Comparison of ENCODE assay signal across 25 mouse cellular contexts in the genomic region with DNA sequence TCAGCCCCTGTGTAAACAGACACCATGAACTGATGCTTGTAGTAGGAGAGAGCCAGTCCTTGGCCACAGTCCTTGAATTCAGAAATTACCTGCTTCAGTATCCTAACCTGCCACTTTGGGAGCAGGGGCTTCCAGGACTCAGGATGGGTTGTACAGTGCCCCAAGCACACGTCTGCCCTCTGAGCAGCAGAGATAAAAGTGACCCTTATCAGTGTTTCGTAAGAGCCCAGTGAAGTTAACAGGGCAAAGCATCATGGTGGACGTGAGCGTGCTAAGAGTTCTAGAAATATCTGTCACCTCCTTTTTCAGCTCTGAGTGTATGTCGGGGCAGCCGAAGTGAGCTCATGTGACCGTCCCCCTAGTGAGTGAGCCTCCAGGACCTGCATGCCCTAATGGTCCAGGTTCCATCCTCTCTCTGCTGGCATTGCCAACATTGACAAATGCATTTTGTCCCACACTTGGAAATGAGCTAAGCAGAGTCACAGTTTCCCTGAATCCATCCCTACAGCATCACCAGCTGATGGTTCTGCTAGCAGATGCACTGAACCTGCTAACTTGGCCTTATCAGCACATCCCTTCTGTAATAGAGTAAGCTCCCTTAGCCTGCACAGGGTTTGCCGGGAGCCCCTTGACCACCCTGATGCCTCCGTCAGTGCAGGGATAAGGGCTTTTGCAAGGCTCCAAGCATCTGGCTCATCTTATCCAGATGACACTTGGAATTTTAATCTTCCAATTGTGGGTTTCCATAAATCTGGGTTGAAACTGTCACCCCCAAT.
A peak's percentile ranks its signal among the peaks of the same experiment; 100 is the strongest.
DNase-seq lines count a peak whose midpoint lies in the region; ATAC-seq and TF ChIP-seq lines count a peak whose summit lies in the region.
"Had no signal": no experiment of that assay in that cellular context is flagged by ENCODE, and none has a peak within 500 bp of the region (broad histone marks: within the 10 kb centered on the region; RNA-seq: fewer than 3 reads in every experiment).

No protein-coding gene starts in this region.

- H3K4me3 ChIP-seq in forebrain, embryonic 10.5 days: no peak overlapping the region
- H3K4me3 ChIP-seq in forebrain, embryonic 12.5 days (replicated peaks): no peak overlapping the region
- no peak overlapping the region for H3K4me3 ChIP-seq in kidney, embryonic 14.5 days (ENCODE audit: low read length)
- no peak overlapping the region for H3K4me3 ChIP-seq in kidney, adult 2 months (ENCODE audit: insufficient read depth, low read depth, low read length)
- H3K4me3 ChIP-seq in liver, postnatal 0 days (ENCODE audit: low read depth, low read length): no peak overlapping the region
- H3K4me3 ChIP-seq: embryonic facial prominence, embryonic 15.5 days; hindbrain, embryonic 15.5 days; left cerebral cortex, adult 2 months; limb, embryonic 10.5 days; neural tube, embryonic 12.5 days had no signal

- ATAC-seq in forebrain, embryonic 12.5 days (ENCODE audit: low FRiP score): no peak
- 0 out of 2 replicates have a peak, but pooled peaks have one; percentile 15 for ATAC-seq in kidney, embryonic 14.5 days (ENCODE audit: low FRiP score, low TSS enrichment)
- peak; percentile 80 for ATAC-seq in liver, postnatal 0 days
- ATAC-seq: activated CD4-positive, CD25-positive, alpha-beta regulatory T cell, adult 4 months; forebrain, embryonic 14.5 days had no signal

- intact Hi-C loops in left cerebral cortex, postnatal 10 days (cut with DNase I): no loop called here

- peak overlapping the region; percentile 71; the same call in 1 of the 2 replicates for H3K27ac ChIP-seq in forebrain, embryonic 10.5 days
- H3K27ac ChIP-seq in forebrain, embryonic 12.5 days: no peak overlapping the region
- H3K27ac ChIP-seq in kidney, embryonic 14.5 days (ENCODE audit: low read depth, low read length): no peak overlapping the region
- no peak overlapping the region for H3K27ac ChIP-seq in kidney, adult 2 months (ENCODE audit: insufficient read depth, low read depth, low read length)
- H3K27ac ChIP-seq in liver, postnatal 0 days (ENCODE audit: low read depth): peak overlapping the region; percentile 55
- H3K27ac ChIP-seq: embryonic facial prominence, embryonic 15.5 days; hindbrain, embryonic 15.5 days; left cerebral cortex, adult 2 months; limb, embryonic 10.5 days; neural tube, embryonic 12.5 days had no signal

- no peaks in the 10 kb centered on the region for H3K9me3 ChIP-seq in forebrain, embryonic 10.5 days
- no peaks in the 10 kb centered on the region for H3K9me3 ChIP-seq in forebrain, embryonic 12.5 days
- H3K9me3 ChIP-seq in kidney, embryonic 14.5 days (ENCODE audit: control insufficient read depth, low read length): no peaks in the 10 kb centered on the region; the same call in 1 of the 2 replicates
- H3K9me3 ChIP-seq in liver, postnatal 0 days (ENCODE audit: low read length): no peaks in the 10 kb centered on the region
- H3K9me3 ChIP-seq: embryonic facial prominence, embryonic 15.5 days; hindbrain, embryonic 15.5 days; limb, embryonic 10.5 days; neural tube, embryonic 12.5 days had no signal

- no peak overlapping the region for H3K9ac ChIP-seq in forebrain, embryonic 12.5 days
- H3K9ac ChIP-seq in kidney, embryonic 14.5 days (ENCODE audit: low read depth, low read length): no peak overlapping the region
- H3K9ac ChIP-seq in liver, postnatal 0 days (replicated peaks): no peak overlapping the region
- H3K9ac ChIP-seq: embryonic facial prominence, embryonic 15.5 days; hindbrain, embryonic 15.5 days; neural tube, embryonic 12.5 days had no signal

- H3K36me3 ChIP-seq in forebrain, embryonic 10.5 days (replicated peaks): no peaks in the 10 kb centered on the region
- no peaks in the 10 kb centered on the region for H3K36me3 ChIP-seq in forebrain, embryonic 12.5 days (replicated peaks)
- H3K36me3 ChIP-seq in kidney, embryonic 14.5 days (ENCODE audit: control insufficient read depth, insufficient read depth, low read length): no peaks in the 10 kb centered on the region
- no peaks in the 10 kb centered on the region for H3K36me3 ChIP-seq in kidney, adult 2 months (ENCODE audit: control insufficient read depth, insufficient read depth, low read length)
- no peaks in the 10 kb centered on the region for H3K36me3 ChIP-seq in liver, postnatal 0 days (replicated peaks; ENCODE audit: insufficient read depth, low read length)
- H3K36me3 ChIP-seq: embryonic facial prominence, embryonic 15.5 days; hindbrain, embryonic 15.5 days; limb, embryonic 10.5 days; neural tube, embryonic 12.5 days had no signal

- H3K4me1 ChIP-seq in forebrain, embryonic 10.5 days: peaks cover 34% of the 10 kb centered on the region
- H3K4me1 ChIP-seq in forebrain, embryonic 12.5 days: peaks cover 16% of the 10 kb centered on the region
- peaks cover 12% of the 10 kb centered on the region; the same call in 1 of the 2 replicates for H3K4me1 ChIP-seq in kidney, embryonic 14.5 days (ENCODE audit: control insufficient read depth, insufficient read depth, low read length)
- no peaks in the 10 kb centered on the region for H3K4me1 ChIP-seq in kidney, adult 2 months (ENCODE audit: control insufficient read depth, insufficient read depth, low read length)
- peaks cover 24% of the 10 kb centered on the region for H3K4me1 ChIP-seq in liver, postnatal 0 days (ENCODE audit: insufficient read depth)

- no peak for TF ChIP-seq POLR2A in kidney, adult 2 months (IDR thresholded peaks at IDR 0.05; ENCODE audit: low read depth, low read length)

- no peak overlapping the region for H3K4me2 ChIP-seq in forebrain, embryonic 12.5 days
- H3K4me2 ChIP-seq in kidney, embryonic 14.5 days (replicated peaks; ENCODE audit: low read depth, low read length): no peak overlapping the region
- H3K4me2 ChIP-seq in liver, postnatal 0 days (ENCODE audit: low read depth, low read length): no peak overlapping the region
- H3K4me2 ChIP-seq: embryonic facial prominence, embryonic 15.5 days; hindbrain, embryonic 15.5 days; neural tube, embryonic 12.5 days had no signal

- no peak for DNase-seq in forebrain, embryonic 10.5 days (ENCODE audit: extremely low spot score, low spot score)
- no peak for DNase-seq in kidney, adult 2 months
- DNase-seq in liver: peak; percentile 36
- no peak for DNase-seq in liver, postnatal 0 days
- no peak for DNase-seq in cerebellum, postnatal 36 days
- DNase-seq in left cerebral cortex, postnatal 10 days (ENCODE audit: extremely low spot score in 1 of 2, low spot score in 2 of 2): no peak
- DNase-seq: adrenal gland, postnatal 14 days; cerebellum, adult 11-12 months; cerebellum, postnatal 14 days; gastrocnemius, postnatal 14 days; heart, postnatal 36 days; kidney, adult 18-20 months; kidney, postnatal 14 days; lung, adult 2 months; spleen, adult 18-20 months; thymus, adult 2 months had no signal

- 92% methylated on average over 9 of the region's 9 CpGs for WGBS in forebrain, embryonic 10.5 days
- 90% methylated on average over 9 of the region's 9 CpGs for WGBS in forebrain, embryonic 12.5 days
- WGBS in kidney, embryonic 14.5 days: 81% methylated on average over 9 of the region's 9 CpGs
- 90% methylated on average over 9 of the region's 9 CpGs for WGBS in kidney, adult 2 months
- WGBS in liver, postnatal 0 days (ENCODE audit: insufficient replicate concordance): 48% methylated on average over 9 of the region's 9 CpGs

- TF ChIP-seq EP300 in liver, postnatal 0 days (IDR thresholded peaks at IDR 0.05; ENCODE audit: low read depth): peak; percentile 30; the same call in 1 of the 2 replicates

- H3K27me3 ChIP-seq in forebrain, embryonic 10.5 days (ENCODE audit: poor library complexity, severe bottlenecking): peaks cover 9% of the 10 kb centered on the region; the same call in 1 of the 2 replicates
- no peaks in the 10 kb centered on the region for H3K27me3 ChIP-seq in forebrain, embryonic 12.5 days
- no peaks in the 10 kb centered on the region for H3K27me3 ChIP-seq in kidney, embryonic 14.5 days (ENCODE audit: control insufficient read depth, insufficient read depth, low read length)
- H3K27me3 ChIP-seq in kidney, adult 2 months (replicated peaks; ENCODE audit: control insufficient read depth, insufficient read depth, low read length): no peaks in the 10 kb centered on the region
- H3K27me3 ChIP-seq in liver, postnatal 0 days (ENCODE audit: insufficient read depth, low read length): no peaks in the 10 kb centered on the region
- H3K27me3 ChIP-seq: embryonic facial prominence, embryonic 15.5 days; hindbrain, embryonic 15.5 days; neural tube, embryonic 12.5 days had no signal

- TF ChIP-seq CTCF in kidney, adult 2 months (conservative IDR thresholded peaks at IDR 0.05; ENCODE audit: insufficient read depth, insufficient read length, low read depth, low read length): no peak
- no peak for TF ChIP-seq CTCF in liver, postnatal 0 days (IDR thresholded peaks at IDR 0.05; ENCODE audit: low read depth)

Comparison
In these comparisons a context has a peak if more than half of its experiments do, and no peak if none do; other contexts are left out.
1. H3K27ac ChIP-seq: peak in forebrain, embryonic 10.5 days (single experiment) and liver, postnatal 0 days (single experiment); none in forebrain, embryonic 12.5 days (single experiment), kidney, embryonic 14.5 days (single experiment) and kidney, adult 2 months (single experiment).